Mouse (Mus musculus): ENCODE measurements at regions not wholly inside any gene's neighbourhood (a gene's known extent, or its start where the extent isn't known, plus 50 kb on each side); places are given as distances from the start of the nearest gene placed in this dataset.

DNA sequence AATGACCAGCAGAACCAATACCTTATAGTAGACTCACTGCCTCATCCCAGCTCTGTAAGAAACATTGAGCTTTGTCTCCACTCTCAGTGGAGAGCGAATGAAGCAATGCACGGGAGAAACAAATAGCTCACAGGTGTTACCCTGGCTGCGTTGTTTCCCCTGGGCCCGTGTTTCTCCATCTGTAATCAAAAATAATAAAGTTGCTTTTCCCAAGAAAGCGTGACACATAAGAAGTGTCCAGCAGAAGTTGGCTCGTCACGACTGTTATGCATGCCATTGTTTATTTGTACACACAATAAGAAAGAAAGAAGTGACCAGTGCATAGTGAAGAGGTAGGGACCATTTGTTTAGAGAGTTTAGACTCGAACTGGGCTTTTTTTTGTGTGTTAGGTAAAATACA is 171.3 kb upstream of the Frmd6 start:
- TF ChIP-seq CTCF (IDR thresholded peaks at IDR 0.05; ENCODE audit: control insufficient read depth, insufficient read depth, low read length) (no peak), POLR2A (IDR thresholded peaks at IDR 0.05; ENCODE audit: borderline replicate concordance, control insufficient read depth, low read depth, low read length) (no peak)
